10 mouse cellular contexts compared by ENCODE assay signal in the genomic region with DNA sequence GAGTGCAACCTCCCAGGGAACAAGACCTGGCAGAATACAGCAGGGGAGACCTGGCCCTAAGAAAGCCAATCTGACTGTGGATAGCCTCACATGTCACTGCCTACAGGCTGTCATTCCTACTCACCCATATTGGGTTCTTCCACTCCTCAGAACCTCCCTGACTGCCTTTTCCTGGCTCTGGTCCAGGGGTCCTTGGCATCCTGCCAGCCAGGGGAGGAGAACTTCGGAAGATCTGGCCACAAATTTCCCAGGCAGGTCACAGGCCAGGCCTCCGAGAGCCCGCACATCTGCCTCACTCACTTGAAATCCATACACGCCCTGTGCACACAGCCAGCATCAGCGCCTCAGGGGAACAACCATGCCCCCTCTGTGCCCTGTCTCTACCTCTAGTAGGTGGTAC. TPM values are rescaled to one million over a fixed set of nuclear protein-coding genes. Genes with fewer than 3 reads are reported as not detected.
DNase-seq lines count a peak whose midpoint lies in the region; ATAC-seq lines count a peak whose summit lies in the region.
"Had no signal": no experiment of that assay in that cellular context is flagged by ENCODE, and none has a peak within 500 bp of the region (broad histone marks: within the 10 kb centered on the region; RNA-seq: fewer than 3 reads in every experiment).

No protein-coding gene starts in this region.

- H3K27ac ChIP-seq in midbrain, embryonic 13.5 days = no peak overlapping the region
- no peak overlapping the region for H3K27ac ChIP-seq in midbrain, embryonic 10.5 days (replicated peaks)
- H3K27ac ChIP-seq: macrophage had no signal

- H3K4me3 ChIP-seq in midbrain, embryonic 13.5 days (replicated peaks) = no peak overlapping the region
- H3K4me3 ChIP-seq in midbrain, embryonic 10.5 days = no peak overlapping the region

- H3K4me2 ChIP-seq in midbrain, embryonic 13.5 days (replicated peaks) = no peak overlapping the region

- ATAC-seq in midbrain, embryonic 13.5 days = 0 out of 2 replicates have a peak, but pooled peaks have one; percentile 27
- no peak for ATAC-seq in CD4-positive, CD25-positive, alpha-beta regulatory T cell, adult 4 months

- WGBS in midbrain, embryonic 13.5 days = 68% methylated on average over 5 of the region's 5 CpGs
- 84% methylated on average over 5 of the region's 5 CpGs for WGBS in midbrain, embryonic 10.5 days

- no peaks in the 10 kb centered on the region for H3K9me3 ChIP-seq in midbrain, embryonic 13.5 days
- H3K9me3 ChIP-seq in midbrain, embryonic 10.5 days (replicated peaks) = no peaks in the 10 kb centered on the region

- H3K27me3 ChIP-seq in midbrain, embryonic 13.5 days = peaks cover 5% of the 10 kb centered on the region; the same call in 1 of the 2 replicates
- peaks cover 13% of the 10 kb centered on the region; the same call in 1 of the 2 replicates for H3K27me3 ChIP-seq in midbrain, embryonic 10.5 days (ENCODE audit: low read depth, poor library complexity, severe bottlenecking)

- DNase-seq in gastrocnemius, postnatal 4 days (ENCODE audit: low spot score in 2 of 2) = peak; percentile 46 to 57
- no peak for DNase-seq in gastrocnemius, postnatal 25 days
- no peak for DNase-seq in midbrain, embryonic 10.5 days (ENCODE audit: low spot score)
- DNase-seq in adrenal gland, postnatal 10 days = peak; percentile 88
- peak; percentile 68 for DNase-seq in lung, postnatal 10 days
- no peak for DNase-seq in thymus, postnatal 10 days (ENCODE audit: low spot score in 2 of 2)

- peak overlapping the region; percentile 14; the same call in 1 of the 2 replicates for H3K9ac ChIP-seq in midbrain, embryonic 13.5 days (replicated peaks)

- H3K36me3 ChIP-seq in midbrain, embryonic 13.5 days = no peaks in the 10 kb centered on the region
- no peaks in the 10 kb centered on the region for H3K36me3 ChIP-seq in midbrain, embryonic 10.5 days

- 0 out of 2 replicates have a peak, but pooled peaks cover 7% of the 10 kb centered on the region for H3K4me1 ChIP-seq in midbrain, embryonic 13.5 days (replicated peaks)
- no peaks in the 10 kb centered on the region; the same call in 1 of the 2 replicates for H3K4me1 ChIP-seq in midbrain, embryonic 10.5 days

RNA-seq across cellular contexts. Expression of gene Msln, which starts 2.7 kb away (rescaled TPM):
- total RNA-seq in gastrocnemius, postnatal 4 days (2021) = under 1 TPM; 0.44 to 0.49 TPM
- under 1 TPM; 0.43 to 0.62 TPM for total RNA-seq in gastrocnemius, postnatal 25 days (2021)
- not detected in 2 replicates for polyA plus RNA-seq in midbrain, embryonic 13.5 days (2015; fragmentation: Nextera tagmentation; extraction: Ambion mirVana)
- 0.16 TPM in 1 of 2 replicates, not detected in the other for polyA plus RNA-seq in midbrain, embryonic 10.5 days (2016; fragmentation: Nextera tagmentation; extraction: Ambion mirVana)
- 10 to 100 TPM; 13.6 to 19.0 TPM for total RNA-seq in adrenal gland, postnatal 10 days (2021)
- not detected for polyA plus RNA-seq in CD4-positive, CD25-positive, alpha-beta regulatory T cell, adult 4 months (2017; shearing (Covaris generic))
- polyA plus RNA-seq: macrophage had no signal

RNA-seq across cellular contexts. Expression of gene Mslnl, which starts 15.6 kb away (rescaled TPM):
- total RNA-seq in gastrocnemius, postnatal 4 days (2021) = not detected
- not detected for total RNA-seq in gastrocnemius, postnatal 25 days (2021)
- polyA plus RNA-seq in midbrain, embryonic 13.5 days (2015; fragmentation: Nextera tagmentation; extraction: Ambion mirVana) = not detected in 2 replicates
- not detected in 2 replicates for polyA plus RNA-seq in midbrain, embryonic 10.5 days (2016; fragmentation: Nextera tagmentation; extraction: Ambion mirVana)
- total RNA-seq in adrenal gland, postnatal 10 days (2021) = not detected
- polyA plus RNA-seq in CD4-positive, CD25-positive, alpha-beta regulatory T cell, adult 4 months (2017; shearing (Covaris generic)) = not detected
- polyA plus RNA-seq: heart, postnatal 0 days; macrophage had no signal

RNA-seq across cellular contexts. Expression of gene Narfl, which starts 22.1 kb away (rescaled TPM):
- total RNA-seq in gastrocnemius, postnatal 4 days (2021) = 10 to 100 TPM; 29.0 to 31.3 TPM
- 10 to 100 TPM; 28.9 to 30.8 TPM for total RNA-seq in gastrocnemius, postnatal 25 days (2021)
- polyA plus RNA-seq in midbrain, embryonic 13.5 days (2015; fragmentation: Nextera tagmentation; extraction: Ambion mirVana) = 28.0 and 29.6 TPM in 2 replicates
- polyA plus RNA-seq in midbrain, embryonic 10.5 days (2016; fragmentation: Nextera tagmentation; extraction: Ambion mirVana) = 28.1 and 29.5 TPM in 2 replicates
- 10 to 100 TPM; 31.9 to 39.7 TPM for total RNA-seq in adrenal gland, postnatal 10 days (2021)
- 10 to 100 TPM; 21.4 to 29.8 TPM for polyA plus RNA-seq in CD4-positive, CD25-positive, alpha-beta regulatory T cell, adult 4 months (2017; shearing (Covaris generic))

RNA-seq across cellular contexts. Expression of gene Rpusd1, which starts 24.0 kb away (rescaled TPM):
- 1 to 10 TPM; 7.9 to 8.1 TPM for total RNA-seq in gastrocnemius, postnatal 4 days (2021)
- total RNA-seq in gastrocnemius, postnatal 25 days (2021) = 1 to 10 TPM; 2.9 to 3.9 TPM
- 23.2 and 24.1 TPM in 2 replicates for polyA plus RNA-seq in midbrain, embryonic 13.5 days (2015; fragmentation: Nextera tagmentation; extraction: Ambion mirVana)
- polyA plus RNA-seq in midbrain, embryonic 10.5 days (2016; fragmentation: Nextera tagmentation; extraction: Ambion mirVana) = 22.5 and 24.7 TPM in 2 replicates
- 10 to 100 TPM in 1 of 2 experiments, 1 to 10 TPM in 1; 9.5 to 11.0 TPM for total RNA-seq in adrenal gland, postnatal 10 days (2021)
- polyA plus RNA-seq in CD4-positive, CD25-positive, alpha-beta regulatory T cell, adult 4 months (2017; shearing (Covaris generic)) = 10 to 100 TPM; 12.8 to 16.8 TPM

RNA-seq across cellular contexts. Expression of gene Chtf18, which starts 24.2 kb away (rescaled TPM):
- total RNA-seq in gastrocnemius, postnatal 4 days (2021) = 1 to 10 TPM; 7.7 to 8.6 TPM
- 1 to 10 TPM in 1 of 2 experiments, under 1 TPM in 1; 0.33 to 1.2 TPM for total RNA-seq in gastrocnemius, postnatal 25 days (2021)
- polyA plus RNA-seq in midbrain, embryonic 13.5 days (2015; fragmentation: Nextera tagmentation; extraction: Ambion mirVana) = 12.8 and 14.1 TPM in 2 replicates
- 55.9 and 58.9 TPM in 2 replicates for polyA plus RNA-seq in midbrain, embryonic 10.5 days (2016; fragmentation: Nextera tagmentation; extraction: Ambion mirVana)
- total RNA-seq in adrenal gland, postnatal 10 days (2021) = 10 to 100 TPM in 1 of 2 experiments, 1 to 10 TPM in 1; 7.9 to 11.2 TPM
- 1 to 10 TPM; 3.5 to 5.9 TPM for polyA plus RNA-seq in CD4-positive, CD25-positive, alpha-beta regulatory T cell, adult 4 months (2017; shearing (Covaris generic))

Comparison
In these comparisons a context has a peak if more than half of its experiments do, and no peak if none do; other contexts are left out.
1. DNase-seq: peak in gastrocnemius, postnatal 4 days (2 of 2), adrenal gland, postnatal 10 days (single experiment) and lung, postnatal 10 days (single experiment); none in gastrocnemius, postnatal 25 days (single experiment), midbrain, embryonic 10.5 days (single experiment) and thymus, postnatal 10 days (0 of 2).
2. RNA of gene Msln, which starts 2.7 kb away (total RNA-seq): 13.6 to 19.0 TPM in adrenal gland, postnatal 10 days; 0.43 to 0.62 TPM in gastrocnemius, postnatal 25 days and 0.44 to 0.49 TPM in gastrocnemius, postnatal 4 days; every median in the first group is over 4 times any median in the second.